Mouse (Mus musculus) cortical plate, adult 2 months (tissue): Measurements from ENCODE around the gene Zkscan16.

Experiments
- CTCF ChIP-seq: fragments of 200-500 bp; IDR thresholded peaks from 2 replicates; pipeline ENCODE4 v1.5.1; 2011; ENCODE audit warnings: mild to moderate bottlenecking, control low read depth, low read length; ENCODE audit not compliant: insufficient read depth; ENCODE audit errors: extremely low read depth
- POLR2A ChIP-seq: fragments of 200-500 bp; IDR thresholded peaks from 2 replicates; pipeline ENCODE4 v1.6.1; 2011; ENCODE audit warnings: mild to moderate bottlenecking, low read length, control low read depth; ENCODE audit not compliant: insufficient read depth; ENCODE audit errors: extremely low read depth

DNA sequence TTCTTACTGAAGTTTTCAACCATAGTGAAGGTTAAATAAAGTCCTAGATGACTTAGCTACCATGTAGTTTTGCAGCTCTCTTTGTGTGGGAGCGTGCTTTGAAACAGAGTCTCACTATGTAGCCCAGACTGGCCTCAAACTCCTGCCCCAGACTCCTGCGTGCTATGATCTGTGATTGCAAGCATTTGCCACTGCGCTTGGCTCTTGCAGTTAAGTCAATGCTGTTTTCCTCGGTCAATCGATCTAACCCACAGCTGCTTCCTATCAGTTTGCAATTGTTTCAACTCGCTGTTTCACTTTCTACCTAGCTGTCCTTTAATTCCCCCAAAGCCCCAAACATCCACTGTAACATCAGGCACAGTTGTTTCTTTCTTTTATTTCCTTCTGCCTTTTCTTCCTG, 10.9 kb upstream of the Zkscan16 start:
- TF ChIP-seq CTCF: no peak
- no peak for TF ChIP-seq POLR2A
